Mouse (Mus musculus) fibroblast of lung, adult 2 months (primary cell): ENCODE measurements around the gene Smu1.
"Not testable (repeated sequence)": the region's sequence is repeated elsewhere in the genome, so short reads cannot be mapped to it uniquely, and the experiment has no call there.

ENCODE experiments used
- DNase-seq: peaks from one replicate; pipeline ENCODE4 v3.0.0-alpha.2; 2011; ENCODE audit warnings: low read depth

Gene Smu1

GRCm38 (mm10) chr4:40757780-40758420 is at the start of gene Smu1:
Smu1 (minus strand) TSS chr4:40757923.
- peak; percentile 82 for DNase-seq

GRCm38 (mm10) chr4:40807382-40807781 is 49.7 kb upstream of the Smu1 start:
- DNase-seq = no peak

- DNase-seq = no peak
Observed at GRCm38 (mm10) chr4:40805401-40805800, 47.7 kb upstream of the Smu1 start.

GRCm38 (mm10) chr4:40802787-40803186 is 45.1 kb upstream of the Smu1 start:
- no peak for DNase-seq

GRCm38 (mm10) chr4:40801908-40802307 is 44.2 kb upstream of the Smu1 start:
- no peak for DNase-seq

GRCm38 (mm10) chr4:40800873-40801272 is 43.1 kb upstream of the Smu1 start:
- no peak for DNase-seq

GRCm38 (mm10) chr4:40798833-40799555 is 41.3 kb upstream of the Smu1 start:
- not testable (repeated sequence) for DNase-seq

GRCm38 (mm10) chr4:40795761-40796160 is 38.0 kb upstream of the Smu1 start:
- no peak for DNase-seq

- DNase-seq = no peak
Observed at GRCm38 (mm10) chr4:40794320-40794719, 36.6 kb upstream of the Smu1 start.

- no peak for DNase-seq
Observed at GRCm38 (mm10) chr4:40791176-40791575, 33.5 kb upstream of the Smu1 start.

- DNase-seq = no peak
Observed at GRCm38 (mm10) chr4:40786578-40786977, 28.9 kb upstream of the Smu1 start.

- no peak for DNase-seq
Observed at GRCm38 (mm10) chr4:40785620-40786166, 28.0 kb upstream of the Smu1 start.

- DNase-seq = peak; percentile 73
Observed at GRCm38 (mm10) chr4:40784556-40785169, 26.9 kb upstream of the Smu1 start.

- DNase-seq = no peak
Observed at GRCm38 (mm10) chr4:40783049-40783448, 25.3 kb upstream of the Smu1 start.

GRCm38 (mm10) chr4:40781797-40782495 is 24.2 kb upstream of the Smu1 start:
- no peak for DNase-seq

GRCm38 (mm10) chr4:40781143-40781542 is 23.4 kb upstream of the Smu1 start:
- no peak for DNase-seq

GRCm38 (mm10) chr4:40778656-40779055 is 20.9 kb upstream of the Smu1 start:
- no peak for DNase-seq

- no peak for DNase-seq
Observed at GRCm38 (mm10) chr4:40777116-40777515, 19.4 kb upstream of the Smu1 start.

- DNase-seq = no peak
Observed at GRCm38 (mm10) chr4:40776416-40776815, 18.7 kb upstream of the Smu1 start.

- DNase-seq = no peak
Observed at GRCm38 (mm10) chr4:40774279-40775259, 16.8 kb upstream of the Smu1 start.

- DNase-seq = no peak
Observed at GRCm38 (mm10) chr4:40759876-40760275, 2.2 kb upstream of the Smu1 start.
